Mouse (Mus musculus) bone marrow, adult 2 months (tissue): Measurements from ENCODE around the gene Mras.

Source experiments
- CTCF ChIP-seq: fragments of 200-500 bp; IDR thresholded peaks from 2 replicates; pipeline ENCODE4 v1.5.1; 2011; ENCODE audit warnings: low read length, control low read depth; ENCODE audit not compliant: control insufficient read depth, insufficient read depth
- POLR2A ChIP-seq: fragments of 200-500 bp; IDR thresholded peaks from 2 replicates; pipeline ENCODE4 v1.6.1; 2011; ENCODE audit warnings: low read depth, mild to moderate bottlenecking, control low read depth, low read length, borderline replicate concordance; ENCODE audit not compliant: control insufficient read depth

- TF ChIP-seq CTCF: no peak
- no peak for TF ChIP-seq POLR2A
These were observed 5.8 kb downstream of the Mras start for GRCm38 (mm10) chr9:99431346-99431745.
